Mouse (Mus musculus) layer of hippocampus, postnatal 14 days (tissue): ENCODE results near the gene Armh2. TPM values are rescaled to one million over a fixed set of nuclear protein-coding genes. Genes with fewer than 3 reads are reported as not detected.

Source experiments
- total RNA-seq, 2 experiments: library from RNA; stranded (reverse); gene quantifications; 2 replicates each; pipeline ENCODE4 v1.2.3; 2021

The Armh2 gene
- total RNA-seq, 2 experiments from 2014 or later, result not detected

Other genes starting within 250 kb of the Armh2 start
- gene Ripor2, start 159.0 kb upstream of the Armh2 start, total RNA-seq, result 10 to 100 TPM; 66.1 to 68.3 TPM
- 1 to 10 TPM; 2.3 to 2.4 TPM for gene Gmnn, start 20.7 kb downstream of the Armh2 start, total RNA-seq
- gene BC005537, start 60.4 kb downstream of the Armh2 start, total RNA-seq, result 100 to 1,000 TPM; 192 to 199 TPM
- 10 to 100 TPM; 73.0 to 83.6 TPM for gene Acot13, start 90.3 kb downstream of the Armh2 start, total RNA-seq
- gene Tdp2, start 90.4 kb downstream of the Armh2 start, total RNA-seq, result 10 to 100 TPM; 22.8 to 23.2 TPM
- 10 to 100 TPM; 27.8 to 28.1 TPM for gene D130043K22Rik, start 103.9 kb downstream of the Armh2 start, total RNA-seq
- gene Aldh5a1, start 196.4 kb downstream of the Armh2 start, total RNA-seq, result 10 to 100 TPM; 69.4 to 71.2 TPM
- gene Gpld1, start 201.9 kb downstream of the Armh2 start, total RNA-seq, result 10 to 100 TPM; 12.6 to 14.1 TPM